Mouse (Mus musculus): Measurements from ENCODE around the gene Tarbp2. TPM values are rescaled to one million over a fixed set of nuclear protein-coding genes. Genes with fewer than 3 reads are reported as not detected.

Tarbp2 gene
- polyA plus RNA-seq, 1 experiment from 2014 or later = 94.7 TPM

DNA sequence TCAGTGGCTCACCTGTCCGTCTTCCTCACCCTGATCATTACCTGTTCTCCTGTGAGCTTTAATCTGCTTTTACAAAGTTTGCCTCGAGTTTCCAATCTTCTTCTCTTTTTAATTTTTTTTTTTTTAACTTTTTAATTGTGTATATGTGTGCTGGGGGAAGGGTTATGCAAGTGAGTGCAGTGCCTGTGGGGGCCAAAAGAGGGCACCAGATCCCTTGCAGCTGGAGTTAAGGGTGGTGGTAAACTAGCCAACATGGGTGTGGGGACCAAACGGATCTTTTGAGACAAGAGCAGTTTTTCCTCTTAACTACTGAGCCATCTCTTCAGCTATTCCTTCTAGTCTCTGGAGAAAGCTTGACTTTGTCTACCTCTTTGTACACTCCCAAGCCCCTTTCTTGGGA, 9.9 kb downstream of the Tarbp2 start:
- no peak overlapping the region for H3K4me2 ChIP-seq (replicated peaks)
- H3K36me3 ChIP-seq = peaks cover 69% of the 10 kb centered on the region
- H3K9ac ChIP-seq = no peak overlapping the region
- no peaks in the 10 kb centered on the region for H3K27me3 ChIP-seq
- WGBS = 71% methylated on average over 3 of the region's 3 CpGs
- H3K27ac ChIP-seq (replicated peaks) = no peak overlapping the region
- no peak for ATAC-seq (ENCODE audit: insufficient number of reproducible peaks, low FRiP score, low TSS enrichment, low read depth)
- H3K4me3 ChIP-seq (replicated peaks) = no peak overlapping the region
- no peaks in the 10 kb centered on the region for H3K4me1 ChIP-seq
- no peaks in the 10 kb centered on the region for H3K9me3 ChIP-seq (replicated peaks)

DNA sequence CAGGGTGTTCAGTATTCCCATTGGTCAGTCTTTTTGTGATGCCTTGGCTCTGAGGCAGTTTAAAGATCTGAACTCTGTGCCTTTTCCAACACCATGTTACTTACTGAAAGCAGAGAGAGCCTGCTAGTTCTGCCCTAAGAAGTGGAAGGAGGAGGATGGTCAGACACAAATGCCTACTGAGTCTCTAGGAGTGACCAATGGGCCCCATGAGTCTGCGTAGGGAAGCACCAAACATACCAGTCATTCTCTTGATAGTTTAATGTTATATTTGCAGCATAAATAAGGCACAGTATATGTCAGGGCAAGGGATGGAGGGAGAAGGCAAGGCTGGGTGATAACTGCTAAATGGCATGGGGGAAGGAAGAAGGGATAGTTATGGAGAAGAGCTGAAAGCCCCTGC, 10.4 kb downstream of the Tarbp2 start:
- H3K27ac ChIP-seq (replicated peaks) = no peak overlapping the region
- no peak overlapping the region for H3K4me2 ChIP-seq (replicated peaks)
- H3K36me3 ChIP-seq = peaks cover 73% of the 10 kb centered on the region
- H3K27me3 ChIP-seq = no peaks in the 10 kb centered on the region
- H3K9me3 ChIP-seq (replicated peaks) = no peaks in the 10 kb centered on the region
- 92% methylated on average over 1 of the region's 1 CpGs for WGBS
- no peak overlapping the region for H3K9ac ChIP-seq
- ATAC-seq (ENCODE audit: insufficient number of reproducible peaks, low FRiP score, low TSS enrichment, low read depth) = no peak
- no peak overlapping the region for H3K4me3 ChIP-seq (replicated peaks)
- H3K4me1 ChIP-seq = no peaks in the 10 kb centered on the region

DNA sequence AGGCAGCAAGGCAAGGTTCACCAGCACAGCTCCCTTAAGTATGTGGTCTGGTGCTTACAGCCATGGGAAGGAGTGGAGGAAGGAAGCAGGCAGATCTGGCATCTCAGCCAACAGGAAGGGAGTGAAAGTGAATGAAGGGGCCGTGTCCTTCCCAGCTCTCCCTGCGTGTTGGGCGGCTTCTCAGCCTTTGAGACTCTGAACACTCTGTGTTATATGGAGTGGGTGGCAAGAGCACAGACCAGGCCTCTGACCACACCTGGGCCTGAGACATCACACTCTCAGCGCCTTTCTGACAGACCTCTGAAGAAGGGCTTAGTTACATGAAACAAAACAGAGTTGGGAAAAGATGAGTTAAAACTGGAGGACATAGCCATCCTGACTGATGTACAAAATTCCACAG, 12.6 kb downstream of the Tarbp2 start:
- 82% methylated on average over 4 of the region's 4 CpGs for WGBS
- Histone ChIP-seq H3K4me3 (replicated peaks) (no peak overlapping the region), H3K9me3 (replicated peaks) (no peaks in the 10 kb centered on the region), H3K36me3 (peaks cover 74% of the 10 kb centered on the region), H3K4me1 (no peaks in the 10 kb centered on the region), H3K9ac (no peak overlapping the region), H3K4me2 (replicated peaks) (no peak overlapping the region), H3K27ac (replicated peaks) (no peak overlapping the region), H3K27me3 (no peaks in the 10 kb centered on the region)
- no peak for ATAC-seq (ENCODE audit: insufficient number of reproducible peaks, low FRiP score, low TSS enrichment, low read depth)

DNA sequence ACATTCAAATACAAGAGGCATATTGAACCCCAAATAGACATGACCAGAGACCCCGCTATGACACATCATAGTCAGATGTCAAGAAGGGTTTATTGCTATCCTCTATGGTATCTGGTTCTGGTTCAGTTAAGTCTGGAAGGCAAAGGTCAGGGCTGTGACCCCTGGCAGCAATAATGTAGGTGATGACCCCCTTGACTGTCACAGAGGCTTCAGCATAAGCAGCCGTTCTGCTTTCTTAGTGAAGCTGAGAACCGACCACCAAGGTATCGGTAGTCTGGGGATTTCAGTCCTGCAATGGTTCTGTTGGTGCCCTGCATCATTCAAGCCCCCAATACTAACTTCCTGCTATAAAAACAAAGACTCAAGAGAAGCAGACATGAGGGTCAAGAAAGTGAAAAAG, 13.6 kb downstream of the Tarbp2 start:
- no peaks in the 10 kb centered on the region for H3K9me3 ChIP-seq (replicated peaks)
- ATAC-seq (ENCODE audit: insufficient number of reproducible peaks, low FRiP score, low TSS enrichment, low read depth) = no peak
- no peak overlapping the region for H3K4me2 ChIP-seq (replicated peaks)
- no peak overlapping the region for H3K27ac ChIP-seq (replicated peaks)
- H3K4me1 ChIP-seq = no peaks in the 10 kb centered on the region
- WGBS = 82% methylated on average over 4 of the region's 4 CpGs
- H3K27me3 ChIP-seq = no peaks in the 10 kb centered on the region
- H3K4me3 ChIP-seq (replicated peaks) = no peak overlapping the region
- peaks cover 80% of the 10 kb centered on the region for H3K36me3 ChIP-seq
- H3K9ac ChIP-seq = no peak overlapping the region

DNA sequence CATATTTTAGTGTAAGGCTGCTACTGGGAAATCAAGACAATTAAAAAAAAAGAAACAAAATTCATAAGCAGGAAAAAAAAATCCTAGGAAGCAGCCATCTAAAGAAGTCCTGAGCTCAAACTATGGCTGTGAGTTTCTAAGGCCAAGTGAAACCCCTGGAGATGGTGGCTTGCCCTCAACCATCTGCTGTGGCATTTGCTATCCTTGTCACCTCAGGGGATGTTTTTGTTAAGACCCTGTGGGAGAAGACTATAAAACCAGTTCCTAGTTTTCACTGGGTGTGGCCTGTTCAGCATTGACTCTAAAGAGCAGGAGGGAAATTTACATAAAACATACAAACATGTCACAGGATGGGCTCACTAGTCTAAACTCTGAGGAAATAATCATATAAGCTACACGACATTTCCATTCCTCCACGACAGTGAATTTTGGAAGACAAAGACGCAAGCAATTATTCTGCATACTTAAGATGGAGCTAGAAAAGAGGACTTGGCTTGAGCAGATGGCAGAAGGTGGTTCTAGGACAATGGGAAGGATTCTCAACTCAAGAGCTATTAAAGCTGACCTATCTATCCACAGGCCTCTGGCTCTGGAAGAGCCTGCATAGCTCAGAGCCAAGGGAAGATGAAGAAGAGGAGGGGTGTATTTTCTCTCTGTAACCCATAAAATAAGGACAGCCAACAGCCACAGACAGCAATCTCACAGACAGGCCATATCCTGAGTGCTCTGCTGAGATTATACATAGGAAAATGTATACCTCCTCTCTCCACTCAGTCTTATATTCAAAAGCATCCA, 14.3 kb downstream of the Tarbp2 start:
- no peak overlapping the region for H3K4me3 ChIP-seq (replicated peaks)
- no peak overlapping the region for H3K9ac ChIP-seq
- no peaks in the 10 kb centered on the region for H3K4me1 ChIP-seq
- ATAC-seq (ENCODE audit: insufficient number of reproducible peaks, low FRiP score, low TSS enrichment, low read depth) = no peak
- WGBS = 89% methylated on average over 3 of the region's 3 CpGs
- H3K36me3 ChIP-seq = peaks cover 85% of the 10 kb centered on the region
- no peaks in the 10 kb centered on the region for H3K27me3 ChIP-seq
- H3K4me2 ChIP-seq (replicated peaks) = no peak overlapping the region
- no peaks in the 10 kb centered on the region for H3K9me3 ChIP-seq (replicated peaks)
- H3K27ac ChIP-seq (replicated peaks) = no peak overlapping the region

DNA sequence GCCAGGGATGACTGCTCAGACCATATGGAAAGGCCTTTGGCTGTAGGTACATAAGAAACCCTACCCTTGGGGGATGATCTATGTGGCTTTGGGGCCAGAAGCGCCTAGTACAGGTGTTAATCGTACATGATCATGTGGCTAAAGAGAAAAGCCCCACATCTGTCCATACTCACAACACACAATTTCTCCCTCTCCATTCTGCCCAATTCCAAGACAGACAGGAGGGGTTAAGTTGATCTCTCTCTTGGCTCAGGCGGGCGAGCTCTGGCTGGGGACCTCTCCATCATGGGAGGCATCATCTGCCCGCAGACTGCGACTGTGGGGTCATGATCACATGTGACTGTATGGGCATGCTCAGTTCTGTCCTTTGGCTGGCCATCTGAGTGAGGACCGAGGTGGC, 15.9 kb downstream of the Tarbp2 start:
- H3K4me1 ChIP-seq = no peaks in the 10 kb centered on the region
- no peak overlapping the region for H3K4me3 ChIP-seq (replicated peaks)
- H3K27me3 ChIP-seq = no peaks in the 10 kb centered on the region
- no peak overlapping the region for H3K4me2 ChIP-seq (replicated peaks)
- ATAC-seq (ENCODE audit: insufficient number of reproducible peaks, low FRiP score, low TSS enrichment, low read depth) = no peak
- 92% methylated on average over 7 of the region's 7 CpGs for WGBS
- no peaks in the 10 kb centered on the region for H3K9me3 ChIP-seq (replicated peaks)
- no peak overlapping the region for H3K27ac ChIP-seq (replicated peaks)
- H3K36me3 ChIP-seq = peaks cover 76% of the 10 kb centered on the region
- H3K9ac ChIP-seq = no peak overlapping the region

DNA sequence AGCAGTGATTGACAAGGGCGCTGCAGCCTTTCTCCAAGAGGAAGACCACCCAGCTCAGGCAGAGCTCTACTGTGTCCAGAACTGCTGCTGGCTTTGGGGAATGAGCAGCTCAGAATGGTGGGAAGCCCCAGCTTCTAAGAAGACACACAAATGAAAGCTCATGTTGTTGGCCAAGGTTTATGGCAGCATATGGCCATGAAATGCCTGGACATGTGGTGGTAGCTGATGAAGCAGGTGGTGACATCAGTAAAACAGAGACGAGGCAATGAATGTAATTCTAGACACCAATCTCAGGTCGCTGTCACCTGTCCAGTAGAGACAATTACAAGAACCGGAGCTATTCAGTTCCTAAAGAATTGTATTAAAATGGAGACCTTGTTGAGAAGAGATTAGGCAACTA, 26.8 kb downstream of the Tarbp2 start:
- no peak for ATAC-seq (ENCODE audit: insufficient number of reproducible peaks, low FRiP score, low TSS enrichment, low read depth)
- Histone ChIP-seq H3K4me1 (0 out of 2 replicates have a peak, but pooled peaks cover 6% of the 10 kb centered on the region), H3K9ac (no peak overlapping the region), H3K4me2 (replicated peaks) (no peak overlapping the region), H3K36me3 (peaks cover 73% of the 10 kb centered on the region), H3K27ac (replicated peaks) (no peak overlapping the region), H3K4me3 (replicated peaks) (no peak overlapping the region), H3K9me3 (replicated peaks) (no peaks in the 10 kb centered on the region), H3K27me3 (no peaks in the 10 kb centered on the region)
- 87% methylated on average over 4 of the region's 4 CpGs for WGBS

DNA sequence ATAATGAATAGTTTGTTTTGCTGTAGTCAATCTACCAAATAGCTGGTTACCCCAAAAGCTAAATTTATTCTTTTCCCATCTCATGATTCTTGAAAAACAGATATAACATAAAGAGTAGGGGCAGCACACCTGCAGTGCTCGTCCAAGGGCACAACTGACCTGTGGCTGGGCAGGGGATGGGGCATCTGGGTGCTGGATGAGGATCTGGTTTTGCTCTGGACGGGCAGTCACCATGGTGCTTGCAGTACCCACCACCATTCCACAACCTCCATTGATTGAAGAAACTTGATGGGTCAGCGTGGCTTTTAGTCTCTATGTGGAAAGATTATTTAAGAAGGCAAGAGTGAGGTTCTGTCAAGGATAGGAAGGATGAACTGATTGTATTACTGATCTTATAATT, 28.3 kb downstream of the Tarbp2 start:
- 92% methylated on average over 3 of the region's 3 CpGs for WGBS
- Histone ChIP-seq H3K27ac (replicated peaks) (no peak overlapping the region), H3K36me3 (peaks cover 63% of the 10 kb centered on the region)

DNA sequence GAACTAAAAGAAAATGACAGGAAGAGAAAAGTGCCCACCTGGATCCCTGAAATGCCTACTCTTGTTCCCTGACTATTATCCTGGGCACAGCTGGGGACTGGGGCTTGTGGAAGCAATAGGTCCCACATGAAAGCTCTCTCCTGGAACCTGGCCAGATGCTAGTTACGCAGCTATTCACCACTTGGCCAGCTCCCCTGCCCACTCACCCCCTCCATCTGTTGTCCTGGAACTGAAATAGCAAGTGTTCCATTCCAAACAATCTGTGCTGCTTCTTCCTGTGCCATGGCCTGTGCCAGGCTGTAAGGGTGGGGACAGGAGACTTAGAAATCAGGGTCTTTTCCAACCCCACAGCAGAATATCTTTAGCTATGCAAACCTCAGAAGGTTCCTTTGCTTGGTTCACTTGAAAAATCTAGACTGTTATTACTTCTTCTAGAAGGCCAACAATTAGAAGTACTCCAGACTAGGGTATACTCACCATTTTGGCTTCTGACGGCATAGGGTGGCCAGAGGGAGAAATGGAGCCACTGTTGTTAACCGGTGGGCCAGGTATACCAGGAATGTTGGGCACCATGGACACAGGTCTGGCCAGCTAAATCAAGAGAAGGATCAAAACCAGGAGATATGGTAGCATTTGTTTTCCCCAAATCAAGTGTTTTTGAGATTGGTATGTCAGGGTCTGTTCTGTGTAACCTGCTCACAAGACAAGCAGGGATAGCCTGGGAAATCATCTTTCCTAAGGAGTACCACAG, 28.9 kb downstream of the Tarbp2 start:
- peak overlapping the region; percentile 29; the same call in 1 of the 2 replicates for H3K27ac ChIP-seq (replicated peaks)
- no peak overlapping the region for H3K4me3 ChIP-seq (replicated peaks)
- peaks cover 62% of the 10 kb centered on the region for H3K36me3 ChIP-seq
- H3K9ac ChIP-seq = no peak overlapping the region
- H3K4me2 ChIP-seq (replicated peaks) = no peak overlapping the region
- WGBS = 62% methylated on average over 3 of the region's 3 CpGs
- no peaks in the 10 kb centered on the region for H3K9me3 ChIP-seq (replicated peaks)
- peak; percentile 80 for ATAC-seq (ENCODE audit: insufficient number of reproducible peaks, low FRiP score, low TSS enrichment, low read depth)
- H3K4me1 ChIP-seq = 0 out of 2 replicates have a peak, but pooled peaks cover 6% of the 10 kb centered on the region
- no peaks in the 10 kb centered on the region for H3K27me3 ChIP-seq

More for the DNA sequence above, 28.3 kb downstream of the Tarbp2 start:
- Histone ChIP-seq H3K9ac (no peak overlapping the region), H3K4me3 (replicated peaks) (no peak overlapping the region), H3K4me1 (0 out of 2 replicates have a peak, but pooled peaks cover 6% of the 10 kb centered on the region), H3K4me2 (replicated peaks) (no peak overlapping the region), H3K9me3 (replicated peaks) (no peaks in the 10 kb centered on the region), H3K27me3 (no peaks in the 10 kb centered on the region)
- ATAC-seq (ENCODE audit: insufficient number of reproducible peaks, low FRiP score, low TSS enrichment, low read depth) = no peak

DNA sequence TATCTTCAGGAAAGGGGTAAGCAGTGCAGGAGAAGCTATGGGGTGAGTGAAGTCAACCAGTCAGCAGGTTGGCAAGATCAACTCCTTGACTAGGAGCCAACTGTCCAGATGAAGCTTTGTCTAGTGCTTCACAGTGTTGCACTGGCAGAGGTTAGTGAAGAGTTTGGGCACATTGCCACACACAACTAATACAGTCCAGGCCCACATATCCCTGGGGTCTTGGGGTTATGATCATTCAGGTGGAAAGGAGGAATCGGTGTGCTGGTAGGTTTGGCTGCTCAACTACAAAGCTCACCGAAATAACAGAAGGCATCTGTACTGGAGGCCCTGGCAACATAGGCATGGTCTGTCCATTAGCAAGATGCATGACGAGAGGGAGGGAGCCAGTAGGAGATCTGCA, 29.5 kb downstream of the Tarbp2 start:
- 88% methylated on average over 3 of the region's 3 CpGs for WGBS
- Histone ChIP-seq H3K27me3 (no peaks in the 10 kb centered on the region), H3K9me3 (replicated peaks) (no peaks in the 10 kb centered on the region), H3K36me3 (peaks cover 62% of the 10 kb centered on the region), H3K4me1 (0 out of 2 replicates have a peak, but pooled peaks cover 6% of the 10 kb centered on the region), H3K27ac (replicated peaks) (no peak overlapping the region), H3K9ac (no peak overlapping the region), H3K4me2 (replicated peaks) (no peak overlapping the region), H3K4me3 (replicated peaks) (no peak overlapping the region)
- no peak for ATAC-seq (ENCODE audit: insufficient number of reproducible peaks, low FRiP score, low TSS enrichment, low read depth)

DNA sequence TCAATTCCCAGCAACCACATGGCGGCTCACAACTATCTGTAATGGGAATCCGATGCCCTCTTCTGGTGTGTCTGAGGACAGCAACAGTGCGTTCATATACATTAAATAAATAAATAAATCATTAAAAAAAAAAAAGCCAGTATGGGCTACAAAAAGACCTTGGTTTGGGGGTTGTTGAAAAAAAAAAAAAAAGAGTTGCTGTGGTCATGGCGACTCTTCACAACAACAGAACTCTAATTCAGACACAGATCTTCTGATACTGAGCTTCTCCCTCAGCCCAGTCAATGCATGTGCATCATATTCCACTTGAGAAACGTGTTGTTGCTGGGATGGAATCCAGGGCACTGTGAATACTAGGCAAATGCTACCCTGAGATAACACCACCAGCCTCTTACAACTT, 34.6 kb downstream of the Tarbp2 start:
- H3K9ac ChIP-seq = no peak overlapping the region
- WGBS = 96% methylated on average over 5 of the region's 5 CpGs
- ATAC-seq (ENCODE audit: insufficient number of reproducible peaks, low FRiP score, low TSS enrichment, low read depth) = no peak
- H3K27me3 ChIP-seq = no peaks in the 10 kb centered on the region
- no peaks in the 10 kb centered on the region for H3K4me1 ChIP-seq
- no peaks in the 10 kb centered on the region for H3K9me3 ChIP-seq (replicated peaks)
- no peak overlapping the region for H3K4me2 ChIP-seq (replicated peaks)
- no peak overlapping the region for H3K27ac ChIP-seq (replicated peaks)
- peaks cover 64% of the 10 kb centered on the region for H3K36me3 ChIP-seq
- no peak overlapping the region for H3K4me3 ChIP-seq (replicated peaks)
